Mouse (Mus musculus) left cerebral cortex, postnatal 36 days (tissue): ENCODE measurements around the gene Usp25. TPM values are rescaled to one million over a fixed set of nuclear protein-coding genes. Genes with fewer than 3 reads are reported as not detected.

Source experiments
- DNase-seq, 2 experiments: peaks; one replicate each; pipeline ENCODE4 v3.0.0; 2021 to 2022; ENCODE audit warnings: low spot score in 2 of 2, mixed read lengths in 1 of 2
- intact Hi-C: fragments of 180-260 bp; cut with DNase I; formaldehyde crosslinking; loops from one replicate; pipeline ENCODE4 v1.15.1; 2025
- total RNA-seq, 2 experiments: library from RNA; stranded (reverse); gene quantifications; 2 replicates each; pipeline ENCODE4 v1.2.3; 2021

The Usp25 gene
- total RNA-seq, 2 experiments from 2014 or later, result 31.9 TPM

DNA sequence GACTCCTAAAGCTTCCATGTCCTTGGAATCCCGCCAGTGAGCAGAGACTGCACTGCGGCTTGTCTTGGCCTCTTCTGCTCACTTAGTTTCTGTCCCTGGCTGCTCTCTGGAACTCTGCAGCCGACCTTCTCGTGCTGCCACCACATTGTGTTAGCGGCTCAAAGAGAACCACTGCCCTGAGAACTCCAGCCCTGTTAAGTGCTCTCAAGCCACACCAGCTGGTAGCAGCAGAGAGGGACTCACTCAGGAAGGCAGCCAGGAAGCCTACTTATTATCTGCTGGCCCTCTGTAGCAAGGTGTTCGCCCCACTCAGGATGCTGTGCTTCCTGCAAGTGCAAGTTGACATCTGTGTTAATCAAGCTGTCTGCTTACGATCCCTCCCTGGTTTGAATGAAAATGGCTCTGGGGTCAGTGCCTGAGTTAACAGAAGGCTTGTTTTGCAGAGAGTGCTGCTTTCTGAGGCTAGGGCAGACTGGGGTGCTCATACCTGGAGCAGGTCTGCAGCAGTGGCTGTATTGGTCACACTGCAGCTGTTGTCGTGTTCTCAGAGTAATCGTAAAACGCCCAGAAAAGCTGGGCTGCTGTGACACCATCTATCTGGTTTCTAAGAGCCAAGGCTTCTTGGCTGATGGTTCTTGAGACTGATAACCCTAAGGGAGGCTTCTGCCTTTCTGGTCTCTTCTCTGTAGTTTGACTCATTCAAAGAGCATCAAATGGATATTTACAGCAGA is 15.3 kb downstream of the Usp25 start:
- peak; percentile 39 to 52 for DNase-seq
- intact Hi-C loops, result no loop called here

DNA sequence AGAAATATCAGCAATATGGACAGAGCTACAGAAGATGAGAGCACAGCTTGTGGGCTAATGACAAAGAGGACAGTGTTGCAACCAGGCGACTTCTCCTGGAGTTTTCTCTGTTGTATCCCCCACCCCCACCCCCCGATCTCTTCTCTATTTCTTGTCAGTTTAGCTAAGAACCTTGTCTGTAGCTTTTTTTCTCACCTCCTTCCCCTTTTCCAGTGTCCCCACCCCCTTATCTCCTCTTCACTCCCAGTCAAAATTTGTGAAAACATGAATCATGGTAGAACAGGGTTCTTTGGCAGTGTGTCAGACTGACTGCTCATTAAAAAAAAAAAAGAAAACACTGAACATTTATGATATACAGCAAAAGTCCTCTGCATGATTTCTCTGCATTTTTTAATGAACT is 16.9 kb downstream of the Usp25 start:
- intact Hi-C loops, result no loop called here
- DNase-seq, result no peak

DNA sequence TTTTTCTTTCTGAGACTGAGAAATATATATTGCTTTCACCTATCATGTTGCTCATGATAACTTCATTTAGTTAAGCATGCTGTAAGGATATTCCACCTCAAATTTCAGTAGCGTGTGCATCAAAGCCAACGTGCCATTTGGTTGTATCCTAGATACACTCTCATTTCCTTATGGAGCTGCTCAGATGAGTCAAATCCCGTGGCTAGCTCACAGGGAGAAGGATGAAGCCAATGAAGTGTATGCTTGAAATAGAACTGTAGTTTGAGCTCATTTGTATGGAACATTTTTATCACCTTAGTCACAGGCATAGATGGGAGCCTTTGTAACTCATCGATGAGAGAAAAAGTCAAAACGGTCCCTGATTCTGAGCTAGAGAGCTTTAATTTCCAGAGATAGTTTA is 20.8 kb downstream of the Usp25 start:
- DNase-seq, result no peak
- intact Hi-C loops, result no loop called here

DNA sequence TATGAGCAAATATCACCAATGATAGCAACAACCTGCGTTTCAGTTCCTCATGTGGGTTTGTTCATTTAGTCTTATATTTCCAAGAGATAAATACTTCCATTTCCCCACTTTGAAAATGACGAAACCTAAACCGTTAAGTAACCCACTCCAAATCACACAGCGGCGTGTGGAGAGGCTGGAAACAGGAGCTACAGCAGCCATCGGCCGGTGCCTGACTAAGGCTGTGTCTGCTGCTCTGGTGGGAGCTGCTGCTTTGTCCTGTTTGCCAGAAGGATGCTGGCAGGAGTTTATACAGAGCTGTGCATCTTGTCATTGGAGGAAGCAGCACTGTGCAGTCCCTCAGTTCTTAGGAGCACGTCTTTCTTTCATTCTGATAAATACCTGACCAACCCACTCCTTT is 21.2 kb downstream of the Usp25 start:
- intact Hi-C loops, result no loop called here
- no peak for DNase-seq

DNA sequence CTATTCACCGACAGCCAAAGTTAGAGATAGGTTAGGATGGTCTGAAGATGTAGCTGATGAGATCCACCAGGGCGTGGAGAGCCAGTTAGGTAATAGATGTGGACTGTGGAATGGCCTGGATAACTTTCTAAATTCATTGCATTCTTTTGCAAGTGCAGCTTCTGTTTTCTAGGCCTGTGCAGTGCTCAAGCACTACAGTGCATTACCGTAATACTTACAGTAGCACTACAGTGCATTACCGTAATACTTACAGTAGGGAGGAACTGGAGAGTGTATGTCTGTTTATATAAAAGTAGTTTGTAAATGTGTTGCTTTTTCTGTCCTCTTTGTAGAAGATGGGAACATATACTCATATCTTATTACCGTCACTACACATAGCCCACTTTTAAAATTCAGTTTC is 28.1 kb downstream of the Usp25 start:
- no peak for DNase-seq
- intact Hi-C loops, result no loop called here

DNA sequence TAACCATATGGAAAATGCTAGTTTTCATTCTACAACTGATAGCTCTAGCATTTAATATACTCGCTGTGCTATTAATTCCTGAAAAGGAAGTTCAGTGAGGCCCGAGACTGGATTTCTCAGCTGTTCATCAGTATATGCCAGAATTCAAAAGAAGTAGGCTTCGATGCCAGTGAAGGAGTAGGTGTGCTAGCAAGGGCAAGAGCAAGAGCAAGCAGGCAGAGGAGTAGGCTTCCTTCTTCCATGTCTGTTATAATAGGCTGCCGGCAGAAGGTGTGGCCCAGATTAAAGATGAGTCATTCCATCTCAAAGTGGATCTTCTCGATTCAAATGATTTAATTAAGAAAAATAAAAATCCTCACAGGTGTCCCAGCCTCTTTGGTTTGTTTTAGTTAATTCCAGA is 30.0 kb downstream of the Usp25 start:
- intact Hi-C loops, result no loop called here
- no peak for DNase-seq

DNA sequence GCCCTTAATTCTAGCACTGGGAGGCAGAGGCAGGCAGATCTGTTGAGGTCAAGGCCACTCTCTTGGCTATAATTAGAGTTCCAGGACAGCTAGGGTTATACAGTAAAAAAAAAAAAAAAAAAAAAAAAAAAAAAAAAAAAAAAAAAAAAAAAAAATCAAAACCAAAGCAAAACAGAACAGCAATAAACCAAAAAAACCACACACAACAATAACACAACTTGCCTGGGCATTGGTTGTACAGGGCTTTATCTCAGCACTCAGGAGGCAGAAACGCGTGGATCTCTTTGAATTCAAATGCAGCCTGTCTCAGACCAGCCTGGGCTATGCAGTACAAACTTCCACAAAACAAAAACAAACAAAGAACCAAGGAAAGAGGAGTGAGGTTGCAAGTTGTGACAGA is 40.7 kb downstream of the Usp25 start:
- intact Hi-C loops, result no loop called here
- no peak for DNase-seq

DNA sequence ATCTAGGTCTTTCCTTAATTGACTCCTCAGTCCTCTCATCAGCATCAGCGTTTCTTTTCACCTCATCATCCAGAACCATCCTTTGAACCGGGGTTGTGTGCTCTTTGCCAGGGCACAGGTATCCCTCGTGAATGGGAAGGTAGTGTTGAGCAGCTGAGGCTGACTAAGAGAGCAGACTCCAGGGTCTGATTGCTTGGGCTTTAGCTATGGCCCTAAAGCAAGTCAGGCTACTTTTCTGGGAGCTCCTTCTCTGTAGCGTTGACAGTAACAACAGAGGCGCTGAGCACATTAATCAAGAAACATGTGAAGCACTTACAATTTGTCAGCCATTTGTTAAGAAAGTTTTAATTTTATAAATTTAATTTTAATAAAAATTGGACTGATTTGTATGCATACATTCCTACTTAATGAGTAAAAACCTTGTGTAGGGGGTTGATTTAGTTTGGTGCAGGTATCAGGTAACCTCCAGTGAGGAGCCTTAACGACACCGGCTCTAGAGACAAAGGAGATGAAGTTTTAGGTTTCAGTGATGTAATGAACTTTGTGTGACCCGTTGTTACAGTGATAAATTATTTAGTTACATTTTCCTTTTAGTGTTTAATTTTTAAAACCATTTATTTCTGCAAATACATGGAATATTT is 42.1 kb downstream of the Usp25 start:
- no peak for DNase-seq
- intact Hi-C loops, result no loop called here

DNA sequence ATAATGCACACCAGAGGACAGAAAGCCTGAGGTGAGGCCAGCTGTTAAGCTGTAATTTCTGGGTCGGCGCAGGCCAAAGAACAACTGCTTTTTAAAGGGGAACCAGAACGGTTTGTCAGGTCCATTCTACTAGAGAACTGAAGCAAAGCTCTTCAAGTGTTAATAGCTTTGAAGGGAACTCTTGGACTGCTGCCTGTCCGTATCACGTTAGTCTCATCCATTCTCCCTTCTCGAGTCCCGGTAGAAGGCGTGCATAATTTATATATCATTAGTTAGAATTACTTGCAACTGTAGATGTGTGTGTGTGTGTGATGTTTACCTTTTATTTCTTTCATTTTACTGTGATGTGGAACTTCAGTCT is 42.6 kb downstream of the Usp25 start:
- intact Hi-C loops, result no loop called here
- no peak for DNase-seq

DNA sequence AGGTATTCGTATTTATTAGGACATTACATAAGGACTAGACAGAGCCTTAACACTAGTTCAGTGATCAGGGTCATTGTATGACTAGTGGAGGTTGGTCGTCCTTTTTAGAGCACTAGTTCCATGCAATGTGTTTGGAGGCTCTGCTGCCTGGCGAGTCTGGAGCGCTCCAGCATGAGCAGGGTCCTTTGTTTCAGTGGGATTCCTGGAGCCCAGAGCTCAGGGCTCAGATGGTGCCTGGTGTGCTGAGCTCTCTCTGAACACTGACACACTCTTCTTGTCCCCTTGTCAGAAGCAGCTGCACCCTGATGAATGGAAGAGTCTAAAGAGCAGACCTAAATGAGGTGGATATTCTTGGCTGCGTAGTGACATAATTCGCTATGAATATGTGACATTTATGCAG is 45.1 kb downstream of the Usp25 start:
- no peak for DNase-seq
- intact Hi-C loops, result no loop called here

DNA sequence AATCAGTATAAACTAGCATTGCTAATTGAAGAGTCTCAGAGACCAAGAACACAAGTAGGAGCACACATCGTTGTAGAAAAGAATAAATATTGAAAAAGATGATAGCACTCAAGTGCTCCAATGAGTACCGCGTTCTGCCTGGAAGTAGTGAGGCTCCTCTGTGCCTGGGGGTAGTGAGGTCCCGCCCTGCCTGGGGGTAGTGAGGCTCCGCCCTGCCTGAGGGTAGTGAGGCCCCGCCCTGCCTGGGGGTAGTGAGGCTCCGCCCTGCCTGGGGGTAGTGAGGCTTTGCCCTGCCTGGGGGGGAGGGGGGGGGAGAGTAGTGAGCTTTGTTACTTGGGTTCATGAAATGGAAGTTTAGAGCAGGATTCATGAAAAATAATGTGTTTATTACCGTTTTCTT is 46.7 kb downstream of the Usp25 start:
- intact Hi-C loops, result no loop called here
- DNase-seq, result no peak

DNA sequence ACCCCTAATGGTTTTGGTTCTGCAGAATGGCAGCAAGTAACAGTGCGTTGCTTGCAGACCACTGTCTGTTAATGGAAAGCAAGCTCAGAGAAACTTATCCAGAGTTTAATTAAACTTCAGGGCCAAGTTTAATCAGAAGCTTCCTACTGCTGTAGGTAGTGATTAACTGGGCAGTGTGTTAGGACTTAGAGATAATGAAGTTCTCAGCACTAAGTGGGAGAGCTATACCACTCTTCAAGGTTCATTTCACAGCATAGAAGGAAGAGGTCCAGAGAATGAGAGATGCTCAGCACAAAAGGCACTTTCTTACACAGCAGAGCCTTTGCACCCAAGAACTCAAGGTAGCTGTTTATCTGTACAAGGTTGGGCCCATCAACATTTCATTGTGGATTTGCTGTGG is 50.4 kb downstream of the Usp25 start:
- no peak for DNase-seq
- intact Hi-C loops, result no loop called here

DNA sequence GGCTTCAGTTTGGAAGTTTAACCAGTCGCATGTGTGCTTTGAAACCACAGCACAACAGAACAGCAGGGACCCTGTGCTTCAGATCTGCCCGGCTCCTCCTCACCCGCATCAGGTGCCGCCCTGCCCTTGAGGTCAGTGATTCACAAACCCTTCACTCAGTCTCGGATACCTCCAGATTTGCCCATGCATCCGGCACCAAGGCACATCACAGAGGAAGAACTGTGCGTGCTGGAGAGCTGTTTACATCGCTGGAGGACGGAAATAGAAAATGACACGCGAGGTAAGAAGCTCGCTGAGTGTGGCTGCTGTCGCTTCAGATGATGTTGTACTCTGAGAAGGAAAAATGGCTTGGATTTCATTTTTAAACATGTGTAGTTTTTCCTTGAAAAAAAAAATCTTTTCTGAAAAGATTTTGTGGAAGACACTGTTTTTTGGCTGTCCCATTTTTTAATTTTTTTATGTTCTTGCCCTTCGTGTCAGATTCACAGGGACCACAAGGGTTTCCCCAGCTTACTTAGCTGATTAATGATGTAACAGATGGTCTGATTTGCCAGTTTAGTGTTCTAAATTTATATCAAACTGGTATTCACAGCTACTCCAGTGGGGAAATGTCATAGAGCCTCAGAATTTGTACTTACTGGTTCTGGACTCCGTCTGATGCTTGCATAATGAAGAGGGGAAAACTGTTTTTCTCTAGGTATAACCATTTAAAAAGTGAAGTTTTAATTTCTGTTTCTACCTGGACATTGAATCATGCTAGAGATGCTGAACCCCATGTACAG is 63.6 kb downstream of the Usp25 start:
- DNase-seq, result peak; percentile 46 to 49
- intact Hi-C loops, result no loop called here

DNA sequence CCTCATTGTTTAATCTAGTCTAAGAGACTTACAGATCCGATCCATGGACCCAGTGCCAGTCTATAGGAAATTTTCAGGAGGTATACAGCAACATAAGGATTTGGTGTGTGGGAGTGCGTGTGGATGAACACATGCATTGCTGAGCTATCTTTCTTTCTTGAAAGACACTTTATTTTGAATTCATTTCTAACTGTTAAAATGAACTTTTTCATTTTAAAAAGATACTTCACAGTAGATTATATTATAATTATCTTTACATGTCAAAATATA is 64.2 kb downstream of the Usp25 start:
- intact Hi-C loops, result no loop called here
- no peak for DNase-seq

DNA sequence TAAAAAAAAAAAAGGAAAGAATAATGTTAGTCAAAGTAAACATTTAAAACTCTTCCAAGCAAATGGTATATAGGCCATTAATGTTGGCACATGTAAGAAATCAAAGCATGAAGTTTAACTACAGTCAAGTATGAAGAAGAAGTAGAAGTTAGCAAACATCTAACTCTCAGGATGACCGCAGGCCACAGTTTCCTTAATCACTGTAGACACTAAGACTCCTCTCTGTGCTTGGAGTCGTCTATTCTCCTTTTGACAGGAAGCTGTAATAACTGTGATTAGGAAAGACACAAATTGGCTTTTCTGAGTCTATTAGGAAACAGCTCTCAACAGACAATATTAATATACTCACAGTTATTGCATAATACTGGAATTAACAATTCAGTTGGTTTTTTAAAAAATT is 70.6 kb downstream of the Usp25 start:
- intact Hi-C loops, result no loop called here
- DNase-seq, result no peak

DNA sequence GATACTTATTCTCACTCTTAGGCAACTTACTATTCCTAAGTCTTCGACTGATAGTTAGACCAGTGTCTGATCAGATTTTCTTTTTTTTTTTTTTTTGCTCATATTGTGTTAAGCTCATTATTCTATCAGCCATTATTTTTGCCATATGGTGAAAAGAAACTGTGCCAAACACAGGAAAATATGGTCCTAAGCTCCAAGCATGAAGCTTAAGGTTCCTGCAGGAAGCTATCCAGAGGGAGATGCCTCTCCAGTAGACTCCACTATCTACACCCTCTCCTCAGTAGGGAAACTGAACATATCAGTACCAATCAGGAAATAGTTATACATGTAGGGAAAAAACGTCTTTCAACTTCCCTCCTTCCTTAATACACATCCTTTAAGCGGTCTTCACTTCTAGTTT is 76.3 kb downstream of the Usp25 start:
- no peak for DNase-seq
- intact Hi-C loops, result no loop called here

DNA sequence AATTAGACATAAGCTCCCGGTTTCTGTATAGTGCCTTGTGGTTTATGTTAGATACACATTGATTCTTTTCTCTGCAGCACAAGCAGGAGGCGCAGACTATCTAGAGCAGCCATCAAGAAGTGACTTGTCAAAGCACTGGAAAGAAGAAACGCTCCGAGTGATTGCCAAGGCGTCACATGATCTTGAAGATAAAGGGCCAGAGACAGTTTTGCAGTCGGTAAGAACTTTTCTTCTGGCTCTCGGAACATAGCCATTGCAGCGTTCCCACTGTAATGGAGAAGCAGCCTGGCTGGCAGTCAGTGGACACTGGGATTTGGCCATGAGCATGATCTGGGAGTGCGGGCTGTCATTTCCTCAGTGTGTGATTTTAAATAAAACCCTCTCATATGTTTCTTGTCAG is 80.0 kb downstream of the Usp25 start:
- intact Hi-C loops, result no loop called here
- DNase-seq, result no peak

DNA sequence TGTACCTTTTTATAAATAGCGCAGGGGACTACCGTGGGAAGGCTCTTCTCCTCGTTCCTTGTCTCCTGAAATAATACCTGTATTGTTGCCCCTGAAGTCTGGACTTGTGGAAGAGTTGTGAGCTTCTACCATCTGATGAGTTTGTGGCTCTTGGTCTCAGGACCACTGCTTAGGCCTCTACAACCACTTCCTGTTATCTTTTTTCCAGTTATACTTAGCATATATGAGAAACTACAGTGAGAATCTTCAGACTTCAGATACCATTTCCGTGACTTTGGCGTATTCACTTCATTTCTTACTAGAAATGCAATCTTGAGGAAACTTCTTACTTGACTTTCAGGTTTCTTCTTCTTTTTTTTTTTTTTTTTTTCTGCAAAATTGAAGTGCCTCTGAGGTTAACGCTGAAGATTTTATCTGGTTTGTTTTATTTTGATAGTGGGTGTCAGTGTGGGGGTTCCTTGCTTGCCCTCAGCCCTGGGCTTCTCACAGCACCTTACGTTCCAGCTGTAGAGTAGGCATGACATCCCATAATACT is 81.6 kb downstream of the Usp25 start:
- intact Hi-C loops, result no loop called here
- DNase-seq, result no peak

DNA sequence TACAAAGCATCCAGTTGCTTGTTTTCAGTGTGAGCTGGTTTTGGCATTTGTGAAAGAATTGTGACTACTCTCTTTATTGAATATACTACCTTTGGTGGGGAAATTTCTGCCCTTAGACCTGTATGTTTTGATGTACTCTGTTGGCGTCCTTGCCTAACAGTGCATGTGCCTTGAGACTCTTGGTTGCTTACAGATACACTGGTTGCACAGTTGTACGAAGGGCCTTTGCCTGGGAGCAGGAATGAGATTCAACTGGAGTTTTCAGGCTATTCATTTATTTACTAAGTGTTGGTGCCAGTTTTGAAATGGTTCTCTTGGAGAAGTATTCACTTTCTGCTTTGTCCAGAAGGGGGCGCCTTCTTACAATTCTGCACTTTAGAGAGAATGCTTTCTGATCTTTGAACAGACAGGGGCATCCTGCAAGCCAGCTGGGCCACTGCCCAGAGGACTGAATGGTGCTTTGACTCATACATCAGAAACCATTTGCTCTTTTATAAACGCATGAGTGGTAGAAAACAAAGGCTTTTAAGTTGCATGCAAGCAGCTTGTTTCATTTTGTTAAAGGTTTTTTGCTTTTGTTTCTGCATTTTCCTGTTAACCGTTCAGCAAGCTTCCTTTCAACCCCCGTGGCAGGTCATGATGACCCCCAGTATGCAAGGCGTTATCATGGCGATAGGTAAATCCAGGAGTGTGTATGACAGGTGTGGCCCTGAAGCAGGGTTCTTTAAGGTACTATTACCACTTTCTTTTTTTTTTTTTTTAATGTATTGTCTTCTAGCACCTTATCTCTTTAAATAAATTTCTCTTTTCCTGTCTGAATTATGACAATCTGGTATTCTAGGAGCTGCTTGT is 85.7 kb downstream of the Usp25 start:
- intact Hi-C loops, result no loop called here
- DNase-seq, result peak; percentile 31 to 60

DNA sequence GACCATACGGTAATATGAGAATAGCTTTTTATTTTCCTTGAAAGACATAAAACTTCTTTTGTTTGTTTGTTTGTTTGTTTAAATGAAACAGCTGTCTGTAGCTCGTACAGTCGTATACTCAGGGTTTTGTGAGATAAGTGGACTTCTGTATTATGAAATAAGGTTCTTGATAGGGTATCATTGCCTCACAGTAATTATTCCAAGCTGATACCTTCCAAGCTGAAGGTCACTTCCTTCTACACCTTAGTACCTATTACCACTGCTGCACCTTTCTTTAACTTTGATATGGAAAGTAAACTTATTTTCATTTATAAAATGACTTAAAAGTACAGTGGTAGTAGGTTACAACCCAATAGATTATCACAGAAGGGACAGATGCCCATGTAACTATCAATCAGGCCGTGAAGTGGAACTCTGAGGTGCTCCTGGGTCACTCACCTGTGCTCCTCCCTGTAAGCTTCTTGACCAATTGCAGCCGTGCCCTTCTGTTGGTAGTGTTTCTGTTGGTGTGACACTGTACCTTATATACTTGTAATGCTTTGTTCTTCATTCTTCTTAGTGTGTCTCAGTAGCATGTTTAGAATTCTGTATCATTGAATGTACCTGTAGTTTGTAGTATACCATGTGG is 90.2 kb downstream of the Usp25 start:
- no peak for DNase-seq
- intact Hi-C loops, result no loop called here
